Mouse (Mus musculus) intestine, postnatal 0 days (tissue): ENCODE data around the gene Ppm1j. TPM values are rescaled to one million over a fixed set of nuclear protein-coding genes. Genes with fewer than 3 reads are reported as not detected.

Experiments
- ATAC-seq: fragments of 200-750 bp; cut with Nextera tagmentation; 2 replicates; pipeline ENCODE4 v1.8.0; 2017; ENCODE audit warnings: mild to moderate bottlenecking, moderate TSS enrichment, moderate library complexity
- H3K27ac ChIP-seq: fragments of 300-500 bp; sonication (generic); 2 replicates; pipeline ENCODE4 v1.5.1; 2014; ENCODE audit warnings: mild to moderate bottlenecking, low read depth, low read length, moderate library complexity
- H3K27me3 ChIP-seq: fragments of 300-500 bp; sonication (generic); replicated peaks from 2 replicates; pipeline ENCODE4 v1.6.1; 2014; ENCODE audit warnings: low read length, mixed read lengths; ENCODE audit not compliant: control insufficient read depth, insufficient read depth
- H3K36me3 ChIP-seq: fragments of 300-500 bp; sonication (generic); 2 replicates; pipeline ENCODE4 v1.6.1; 2014; ENCODE audit warnings: mild to moderate bottlenecking, moderate library complexity; ENCODE audit not compliant: control insufficient read depth, insufficient read depth
- H3K4me1 ChIP-seq: fragments of 300-500 bp; sonication (generic); replicated peaks from 2 replicates; pipeline ENCODE4 v1.6.1; 2014; ENCODE audit warnings: antibody characterized with exemption, low read length, mixed read lengths; ENCODE audit not compliant: control insufficient read depth, insufficient read depth
- H3K4me2 ChIP-seq: fragments of 300-500 bp; sonication (generic); replicated peaks from 2 replicates; pipeline ENCODE4 v1.6.1; 2014; ENCODE audit warnings: low read depth, mild to moderate bottlenecking, moderate library complexity
- H3K4me3 ChIP-seq: fragments of 300-500 bp; sonication (generic); 2 replicates; pipeline ENCODE4 v1.5.1; 2014; ENCODE audit warnings: low read depth, low read length
- H3K9ac ChIP-seq: fragments of 300-500 bp; sonication (generic); 2 replicates; pipeline ENCODE4 v1.6.1; 2014; ENCODE audit warnings: mild to moderate bottlenecking, low read depth, low read length
- H3K9me3 ChIP-seq: fragments of 300-500 bp; sonication (generic); 2 replicates; pipeline ENCODE4 v1.6.1; 2016; ENCODE audit warnings: mixed run types; ENCODE audit not compliant: control insufficient read depth
- CTCF ChIP-seq: sonication (generic); IDR thresholded peaks from 2 replicates; pipeline ENCODE4 v1.5.1; 2016; ENCODE audit warnings: low read depth, mild to moderate bottlenecking, control low read depth, antibody characterized with exemption, moderate library complexity
- WGBS: fragments of 180-500 bp; shearing (Covaris S2); extraction: QIAGEN DNeasy Blood & Tissue Kit; methylation state at CpG from one replicate; pipeline ENCODE4 v1.1.7; 2014; 5-methylcytosine and 5-hydroxymethylcytosine counted together
- polyA plus RNA-seq: library from polyadenylated mRNA; unstranded; fragments of >200 nt; fragmentation: Nextera tagmentation; extraction: Ambion mirVana; gene quantifications from 2 replicates; pipeline ENCODE4 v1.2.1, GENCODE M21; 2015

The Ppm1j gene
- polyA plus RNA-seq, 1 experiment from 2014 or later: 24.4 TPM

DNA sequence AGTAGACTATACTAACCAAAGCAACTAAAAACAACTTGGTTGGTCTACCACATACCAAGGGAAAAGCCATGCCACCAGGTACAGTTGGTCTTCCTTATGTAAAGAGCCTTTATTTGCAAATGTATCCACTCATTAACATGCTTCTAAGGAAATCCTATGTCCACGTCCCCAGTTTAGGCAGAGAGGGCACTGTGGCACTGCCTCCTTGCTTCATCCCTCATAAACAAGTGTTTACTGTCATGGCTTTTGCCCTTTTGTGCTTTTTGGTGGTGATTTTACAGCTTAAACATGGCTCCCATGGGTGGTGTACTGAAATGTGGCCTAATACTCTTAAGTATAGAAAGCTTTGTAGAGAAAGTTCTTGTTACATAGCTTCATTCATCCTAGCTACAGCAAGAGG is 39.6 kb downstream of the Ppm1j start:
- ATAC-seq: no peak
- Histone ChIP-seq H3K27ac (no peak overlapping the region), H3K36me3 (0 out of 2 replicates have a peak, but pooled peaks cover 11% of the 10 kb centered on the region), H3K4me2 (no peak overlapping the region), H3K9me3 (no peaks in the 10 kb centered on the region), H3K4me1 (0 out of 2 replicates have a peak, but pooled peaks cover 13% of the 10 kb centered on the region), H3K4me3 (no peak overlapping the region), H3K9ac (no peak overlapping the region), H3K27me3 (no peaks in the 10 kb centered on the region)
- no peak for TF ChIP-seq CTCF
- 49% methylated on average over 1 of the region's 1 CpGs for WGBS

- H3K4me1 ChIP-seq: 0 out of 2 replicates have a peak, but pooled peaks cover 7% of the 10 kb centered on the region
- no peak for ATAC-seq
- peak overlapping the region; percentile 35; the same call in 1 of the 2 replicates for H3K27ac ChIP-seq
- H3K36me3 ChIP-seq: peaks cover 31% of the 10 kb centered on the region
- H3K27me3 ChIP-seq: no peaks in the 10 kb centered on the region
- 0 out of 2 replicates have a peak, but pooled peaks have one; percentile 6 for TF ChIP-seq CTCF
- no peak overlapping the region for H3K4me3 ChIP-seq
- no peak overlapping the region for H3K4me2 ChIP-seq
- 66% methylated on average over 3 of the region's 3 CpGs for WGBS
- H3K9ac ChIP-seq: no peak overlapping the region
- H3K9me3 ChIP-seq: no peaks in the 10 kb centered on the region
Measured at GRCm38 (mm10) chr3:104822413-104822812, 41.6 kb downstream of the Ppm1j start.

Other genes with a start within 250 kb of the Ppm1j start
- 36.6 and 36.7 TPM in 2 replicates for gene Slc16a1, start 142.4 kb upstream of the Ppm1j start, polyA plus RNA-seq
- gene Fam19a3, start 784 bp downstream of the Ppm1j start, polyA plus RNA-seq: 0.05 and 0.22 TPM in 2 replicates
- gene Rhoc, start 7.3 kb downstream of the Ppm1j start, polyA plus RNA-seq: 316 and 320 TPM in 2 replicates
- gene Mov10, start 37.5 kb downstream of the Ppm1j start, polyA plus RNA-seq: 144 and 157 TPM in 2 replicates
- 19.9 and 21.9 TPM in 2 replicates for gene St7l, start 82.9 kb downstream of the Ppm1j start, polyA plus RNA-seq
- gene Capza1, start 83.4 kb downstream of the Ppm1j start, polyA plus RNA-seq: 109 and 110 TPM in 2 replicates
- gene Wnt2b, start 180.9 kb downstream of the Ppm1j start, polyA plus RNA-seq: 1.2 and 1.5 TPM in 2 replicates